Mouse (Mus musculus) hindbrain, embryonic 12.5 days (tissue): ENCODE measurements around the gene Btbd35f14. TPM values are rescaled to one million over a fixed set of nuclear protein-coding genes. Genes with fewer than 3 reads are reported as not detected.
"Not testable (repeated sequence)": the region's sequence is repeated elsewhere in the genome, so short reads cannot be mapped to it uniquely, and the experiment has no call there.

Experiments used
- ATAC-seq: fragments of 200-750 bp; cut with Nextera tagmentation; 2 replicates; pipeline ENCODE4 v1.8.0; 2017; ENCODE audit warnings: moderate TSS enrichment; ENCODE audit not compliant: low FRiP score
- H3K27ac ChIP-seq: fragments of 300-500 bp; sonication (generic); 2 replicates; pipeline ENCODE4 v1.5.1; 2016; ENCODE audit warnings: mild to moderate bottlenecking
- H3K27me3 ChIP-seq: fragments of 300-500 bp; sonication (generic); 2 replicates; pipeline ENCODE4 v1.6.1; 2016; ENCODE audit warnings: mild to moderate bottlenecking
- H3K36me3 ChIP-seq: fragments of 300-500 bp; sonication (generic); 2 replicates; pipeline ENCODE4 v1.6.1; 2016; ENCODE audit warnings: mild to moderate bottlenecking
- H3K4me1 ChIP-seq: fragments of 300-500 bp; sonication (generic); 2 replicates; pipeline ENCODE4 v1.6.1; 2016
- H3K4me2 ChIP-seq: fragments of 300-500 bp; sonication (generic); replicated peaks from 2 replicates; pipeline ENCODE4 v1.6.1; 2016; ENCODE audit warnings: mild to moderate bottlenecking
- H3K4me3 ChIP-seq: fragments of 300-500 bp; sonication (generic); 2 replicates; pipeline ENCODE4 v1.5.1; 2016; ENCODE audit warnings: mild to moderate bottlenecking
- H3K9ac ChIP-seq: fragments of 300-500 bp; sonication (generic); 2 replicates; pipeline ENCODE4 v1.6.1; 2016; ENCODE audit warnings: mild to moderate bottlenecking, moderate library complexity
- H3K9me3 ChIP-seq: fragments of 300-500 bp; sonication (generic); replicated peaks from 2 replicates; pipeline ENCODE4 v1.6.1; 2016; ENCODE audit warnings: mild to moderate bottlenecking
- WGBS: fragments of 180-500 bp; shearing (Covaris S2); methylation state at CpG from one replicate; pipeline ENCODE4 v1.1.7; 2016; 5-methylcytosine and 5-hydroxymethylcytosine counted together
- polyA plus RNA-seq: library from polyadenylated mRNA; unstranded; fragments of >200 nt; fragmentation: Nextera tagmentation; extraction: Ambion mirVana; gene quantifications from 2 replicates; pipeline ENCODE4 v1.2.1, GENCODE M21; 2016

The Btbd35f14 gene
- not detected in 2 replicates for polyA plus RNA-seq

GRCm38 (mm10) chrX:33702249-33702648 is at the start of gene Btbd35f14:
Gene Btbd35f14 (minus strand): TSS chrX:33702349.
- ATAC-seq, H3K27ac ChIP-seq, H3K4me3 ChIP-seq, H3K36me3 ChIP-seq, H3K9me3 ChIP-seq, H3K4me2 ChIP-seq, H3K4me1 ChIP-seq, H3K27me3 ChIP-seq, H3K9ac ChIP-seq: not testable (repeated sequence)
- no CpG with 5 or more reads among the region's 3 CpGs for WGBS

- WGBS: 85% methylated on average over 2 of the region's 3 CpGs
- not testable (repeated sequence) for H3K4me1 ChIP-seq, H3K9me3 ChIP-seq, ATAC-seq, H3K27ac ChIP-seq, H3K27me3 ChIP-seq, H3K4me3 ChIP-seq, H3K9ac ChIP-seq, H3K4me2 ChIP-seq, H3K36me3 ChIP-seq
These were observed 45.3 kb downstream of the Btbd35f14 start, which contains the start of gene Btbd35f13 for GRCm38 (mm10) chrX:33656872-33657271. Gene Btbd35f13 (plus strand): TSS chrX:33657172.

Other genes starting within 250 kb of the Btbd35f14 start
- not detected in 2 replicates for gene Btbd35f15, start 125.0 kb downstream of the Btbd35f14 start, polyA plus RNA-seq
- not detected in 2 replicates for gene Btbd35f13, start 45.2 kb downstream of the Btbd35f14 start, polyA plus RNA-seq